Mouse (Mus musculus) kidney, adult 2 months (tissue): ENCODE results near the gene Phospho1. TPM values are rescaled to one million over a fixed set of nuclear protein-coding genes. Genes with fewer than 3 reads are reported as not detected.

ENCODE experiments used
- DNase-seq: peaks from one replicate; pipeline ENCODE4 v3.0.0; 2021
- H3K27ac ChIP-seq: fragments of 200-500 bp; 2 replicates; pipeline ENCODE4 v1.5.1; 2012; ENCODE audit warnings: low read depth, low read length, control low read depth, inconsistent platforms; ENCODE audit not compliant: insufficient read depth
- H3K27me3 ChIP-seq: fragments of 200-500 bp; replicated peaks from 2 replicates; pipeline ENCODE4 v1.6.1; 2012; ENCODE audit warnings: mild to moderate bottlenecking, moderate library complexity, low read length, inconsistent platforms; ENCODE audit not compliant: control insufficient read depth, insufficient read depth
- H3K36me3 ChIP-seq: fragments of 200-500 bp; 2 replicates; pipeline ENCODE4 v1.6.1; 2012; ENCODE audit warnings: mild to moderate bottlenecking, moderate library complexity, low read length, inconsistent platforms; ENCODE audit not compliant: control insufficient read depth, insufficient read depth
- H3K4me1 ChIP-seq: fragments of 200-500 bp; 2 replicates; pipeline ENCODE4 v1.6.1; 2011; ENCODE audit warnings: low read length; ENCODE audit not compliant: control insufficient read depth, insufficient read depth
- H3K4me3 ChIP-seq: fragments of 200-500 bp; 2 replicates; pipeline ENCODE4 v1.5.1; 2011; ENCODE audit warnings: mild to moderate bottlenecking, low read depth, low read length, control low read depth; ENCODE audit not compliant: insufficient read depth
- CTCF ChIP-seq: fragments of 200-500 bp; conservative IDR thresholded peaks from 2 replicates; pipeline ENCODE4 v1.5.1; 2011; ENCODE audit warnings: low read depth, mild to moderate bottlenecking, control low read depth, low read length, moderate library complexity, mixed read lengths; ENCODE audit not compliant: insufficient read depth, insufficient read length
- POLR2A ChIP-seq: fragments of 200-500 bp; IDR thresholded peaks from one replicate; pipeline ENCODE4 v1.6.1; 2011; ENCODE audit warnings: low read depth, low read length, control low read depth
- WGBS: fragments of 180-500 bp; shearing (Covaris S2); methylation state at CpG from one replicate; pipeline ENCODE4 v1.1.7; 2018; 5-methylcytosine and 5-hydroxymethylcytosine counted together
- polyA plus RNA-seq: library from polyadenylated mRNA; depleted of rRNA; stranded (reverse); fragments of >200 nt; gene quantifications from 2 replicates; pipeline ENCODE4 v1.2.3, GENCODE M21; 2012

Phospho1 gene
- polyA plus RNA-seq, 1 experiment = 46.5 TPM

DNA sequence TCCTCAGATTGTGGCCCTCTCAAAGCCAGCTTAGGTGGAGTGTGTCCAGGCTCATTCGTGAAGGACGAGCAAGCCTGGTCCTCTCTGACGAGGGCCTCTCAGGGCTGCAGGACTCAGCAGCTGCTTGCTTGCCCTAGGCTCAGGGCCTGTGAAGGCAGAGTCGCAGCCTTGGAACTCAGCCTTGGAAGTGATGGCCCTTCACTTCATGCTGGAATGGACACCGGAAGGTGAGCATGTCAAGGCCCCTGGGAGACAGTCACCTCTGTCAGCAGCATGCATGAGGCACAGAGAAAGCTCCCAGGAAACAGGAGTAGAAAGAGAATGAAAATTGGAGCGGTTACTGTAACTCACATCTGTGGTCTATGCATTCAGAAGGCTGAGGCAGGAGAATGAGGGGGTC, 12.6 kb upstream of the Phospho1 start:
- no peaks in the 10 kb centered on the region for H3K4me1 ChIP-seq
- H3K36me3 ChIP-seq = no peaks in the 10 kb centered on the region
- no peak overlapping the region for H3K27ac ChIP-seq
- no peak overlapping the region for H3K4me3 ChIP-seq
- TF ChIP-seq POLR2A (no peak), CTCF (no peak)
- WGBS = 94% methylated on average over 6 of the region's 6 CpGs
- DNase-seq = no peak
- no peaks in the 10 kb centered on the region for H3K27me3 ChIP-seq

DNA sequence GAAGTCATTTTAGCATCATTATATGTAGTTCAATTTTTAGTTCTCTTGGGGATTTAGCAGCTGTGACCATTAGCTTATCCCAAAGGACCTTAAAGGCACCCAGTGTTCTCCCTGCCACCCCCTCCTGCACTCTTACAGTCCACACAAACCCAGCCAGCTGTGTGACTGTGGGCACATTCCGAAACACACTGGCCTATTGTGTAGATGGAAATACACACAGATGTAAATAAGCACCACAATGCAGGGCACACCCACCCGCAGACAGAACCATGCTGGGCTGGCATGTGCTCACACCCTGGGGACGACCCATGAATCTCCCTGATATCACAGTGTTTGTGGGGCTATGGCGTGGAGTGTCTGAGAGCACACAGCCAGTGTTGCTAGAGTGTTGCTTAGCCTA, 12.1 kb upstream of the Phospho1 start:
- no peak overlapping the region for H3K4me3 ChIP-seq
- no peaks in the 10 kb centered on the region for H3K4me1 ChIP-seq
- H3K36me3 ChIP-seq = no peaks in the 10 kb centered on the region
- no peak for DNase-seq
- no peaks in the 10 kb centered on the region for H3K27me3 ChIP-seq
- WGBS = 94% methylated on average over 4 of the region's 4 CpGs
- H3K27ac ChIP-seq = no peak overlapping the region
- TF ChIP-seq CTCF = no peak
- TF ChIP-seq POLR2A = no peak

GRCm38 (mm10) chr11:95814101-95814500, 10.2 kb upstream of the Phospho1 start:
- no peaks in the 10 kb centered on the region for H3K4me1 ChIP-seq
- WGBS = 91% methylated on average over 2 of the region's 2 CpGs
- no peaks in the 10 kb centered on the region for H3K36me3 ChIP-seq
- no peak for DNase-seq
- no peak overlapping the region for H3K4me3 ChIP-seq
- H3K27ac ChIP-seq = no peak overlapping the region
- TF ChIP-seq CTCF (no peak), POLR2A (no peak)
- no peaks in the 10 kb centered on the region for H3K27me3 ChIP-seq

- DNase-seq = no peak
- Histone ChIP-seq H3K4me3 (no peak overlapping the region), H3K27ac (no peak overlapping the region), H3K36me3 (no peaks in the 10 kb centered on the region), H3K4me1 (no peaks in the 10 kb centered on the region), H3K27me3 (no peaks in the 10 kb centered on the region)
- TF ChIP-seq CTCF (no peak), POLR2A (no peak)
- WGBS = 48% methylated on average over 5 of the region's 5 CpGs
Measured at GRCm38 (mm10) chr11:95814857-95815256, 9.4 kb upstream of the Phospho1 start.

DNA sequence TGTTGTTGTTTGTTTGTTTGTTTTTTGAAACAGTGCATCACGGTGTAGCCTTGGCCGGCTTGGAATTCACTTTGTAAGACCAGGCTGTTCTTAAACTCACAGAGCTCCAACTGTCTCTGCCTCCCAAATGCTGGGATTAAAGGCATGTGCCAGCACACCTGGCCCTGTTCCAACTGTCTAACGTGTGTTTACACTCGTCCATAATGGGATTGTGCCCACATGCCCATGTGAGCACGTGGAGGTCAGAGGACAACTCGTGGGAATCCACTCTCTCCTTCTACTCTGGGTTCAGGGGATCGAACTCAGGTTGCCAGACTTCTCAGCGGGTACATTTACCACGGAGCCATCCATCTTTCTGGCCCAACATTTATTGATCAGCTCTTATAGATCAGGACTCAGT, 8.9 kb upstream of the Phospho1 start:
- Histone ChIP-seq H3K4me3 (no peak overlapping the region), H3K27ac (no peak overlapping the region), H3K36me3 (no peaks in the 10 kb centered on the region), H3K27me3 (no peaks in the 10 kb centered on the region), H3K4me1 (no peaks in the 10 kb centered on the region)
- WGBS = 74% methylated on average over 9 of the region's 9 CpGs
- DNase-seq = no peak
- no peak for TF ChIP-seq POLR2A
- TF ChIP-seq CTCF = no peak

DNA sequence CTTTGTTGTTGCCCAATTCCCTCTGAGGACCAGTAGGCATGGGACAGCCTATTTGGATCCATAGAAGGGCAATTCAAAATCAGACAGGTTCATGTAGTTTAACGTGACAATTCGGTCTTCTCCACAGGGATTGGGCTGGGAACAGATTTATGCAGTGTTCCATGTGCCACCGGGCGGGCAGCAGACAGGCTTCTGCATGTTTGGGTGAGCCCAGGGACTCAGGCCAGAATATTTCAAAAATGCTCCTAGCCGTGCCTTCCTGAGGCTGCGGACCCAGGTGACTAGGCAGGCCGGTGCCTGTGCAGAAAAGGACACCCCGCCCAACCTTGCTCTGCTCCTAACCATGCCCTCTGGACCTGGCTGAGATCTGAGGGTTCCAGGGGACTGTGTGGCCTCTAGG, 5.2 kb upstream of the Phospho1 start:
- TF ChIP-seq POLR2A = no peak
- no peak for TF ChIP-seq CTCF
- DNase-seq = peak; percentile 65
- WGBS = 67% methylated on average over 8 of the region's 8 CpGs

GRCm38 (mm10) chr11:95821511-95821910, 2.8 kb upstream of the Phospho1 start:
- Histone ChIP-seq H3K27me3 (no peaks in the 10 kb centered on the region), H3K36me3 (no peaks in the 10 kb centered on the region), H3K27ac (no peak overlapping the region), H3K4me1 (no peaks in the 10 kb centered on the region), H3K4me3 (no peak overlapping the region)
- TF ChIP-seq CTCF = no peak
- TF ChIP-seq POLR2A = no peak
- no peak for DNase-seq
- 70% methylated on average over 3 of the region's 3 CpGs for WGBS

More for the DNA sequence above, 5.2 kb upstream of the Phospho1 start:
- Histone ChIP-seq H3K36me3 (no peaks in the 10 kb centered on the region), H3K27me3 (no peaks in the 10 kb centered on the region), H3K27ac (peak overlapping the region; percentile 40; the same call in 1 of the 2 replicates), H3K4me3 (no peak overlapping the region), H3K4me1 (no peaks in the 10 kb centered on the region)

DNA sequence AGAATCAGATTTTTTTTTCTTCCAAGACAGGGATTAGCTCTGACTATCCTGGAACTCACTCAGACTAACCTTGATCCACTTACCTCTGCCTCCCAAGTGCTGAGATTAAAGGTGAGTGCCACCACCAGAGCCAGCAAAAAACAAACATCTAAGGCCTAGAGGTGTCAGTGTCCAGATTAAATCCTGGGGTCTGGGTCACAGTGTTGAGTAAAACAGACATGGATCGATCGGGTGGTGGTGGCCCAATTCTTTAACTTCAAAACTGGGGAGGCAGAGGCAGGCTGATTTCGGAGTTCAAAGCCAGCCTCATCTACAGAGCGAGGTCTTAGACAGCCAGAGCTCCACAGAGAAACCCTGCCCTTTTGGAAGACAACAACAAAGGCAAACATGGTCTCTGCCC, 1.9 kb upstream of the Phospho1 start:
- Histone ChIP-seq H3K4me1 (no peaks in the 10 kb centered on the region), H3K27me3 (no peaks in the 10 kb centered on the region), H3K4me3 (no peak overlapping the region), H3K36me3 (no peaks in the 10 kb centered on the region), H3K27ac (no peak overlapping the region)
- no peak for DNase-seq
- TF ChIP-seq CTCF (no peak), POLR2A (no peak)
- 96% methylated on average over 4 of the region's 4 CpGs for WGBS
